Mouse (Mus musculus): ENCODE measurements around the gene Vmn1r90. TPM values are rescaled to one million over a fixed set of nuclear protein-coding genes. Genes with fewer than 3 reads are reported as not detected.
"Not testable (repeated sequence)": the region's sequence is repeated elsewhere in the genome, so short reads cannot be mapped to it uniquely, and the experiment has no call there.

Gene Vmn1r90
- polyA plus RNA-seq (2016; fragmentation: Nextera tagmentation; extraction: Ambion mirVana) = 0.09 TPM in 2 replicates

GRCm38 (mm10) chr7:14563406-14563805 is at the start of gene Vmn1r90:
Vmn1r90 (minus strand) TSS chr7:14563506.
- no peak within 1 kb of the TSS for H3K4me3 ChIP-seq
- no peaks in the 10 kb centered on the region for H3K27me3 ChIP-seq (ENCODE audit: insufficient read depth, poor library complexity, severe bottlenecking)
- no peak within 1 kb of the TSS for H3K27ac ChIP-seq
- H3K36me3 ChIP-seq = no peaks in the 10 kb centered on the region
- H3K4me1 ChIP-seq = no peaks in the 10 kb centered on the region
- WGBS = 52% methylated on average over 1 of the region's 1 CpGs
- H3K9me3 ChIP-seq = peaks cover 22% of the 10 kb centered on the region
- no peak for DNase-seq (ENCODE audit: low spot score)

DNA sequence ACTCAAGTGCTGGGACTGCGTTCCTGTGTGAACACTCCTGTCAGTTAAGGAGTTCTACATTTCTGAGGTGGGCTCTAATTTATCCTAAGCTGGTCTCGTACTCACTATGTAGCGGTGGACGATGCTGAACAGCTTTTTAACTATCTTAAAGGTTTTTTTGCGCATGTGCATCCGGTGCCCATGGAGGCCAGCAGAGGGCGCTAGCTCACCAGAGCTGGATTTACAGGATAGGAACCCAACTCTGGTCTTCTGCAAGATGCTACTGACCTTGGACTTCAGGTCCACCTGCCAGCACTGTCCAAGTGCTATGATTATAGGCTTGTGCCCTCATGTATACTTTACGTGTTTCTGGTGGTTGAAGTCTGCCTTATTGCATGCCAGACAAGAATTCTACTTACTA is 29.7 kb upstream of the Vmn1r90 start:
- not testable (repeated sequence) for H3K27ac ChIP-seq; DNase-seq (ENCODE audit: low spot score); H3K27me3 ChIP-seq (ENCODE audit: insufficient read depth, poor library complexity, severe bottlenecking); H3K4me1 ChIP-seq; H3K4me3 ChIP-seq; H3K36me3 ChIP-seq
- peaks cover 15% of the 10 kb centered on the region for H3K9me3 ChIP-seq
- WGBS = 58% methylated on average over 8 of the region's 8 CpGs

DNA sequence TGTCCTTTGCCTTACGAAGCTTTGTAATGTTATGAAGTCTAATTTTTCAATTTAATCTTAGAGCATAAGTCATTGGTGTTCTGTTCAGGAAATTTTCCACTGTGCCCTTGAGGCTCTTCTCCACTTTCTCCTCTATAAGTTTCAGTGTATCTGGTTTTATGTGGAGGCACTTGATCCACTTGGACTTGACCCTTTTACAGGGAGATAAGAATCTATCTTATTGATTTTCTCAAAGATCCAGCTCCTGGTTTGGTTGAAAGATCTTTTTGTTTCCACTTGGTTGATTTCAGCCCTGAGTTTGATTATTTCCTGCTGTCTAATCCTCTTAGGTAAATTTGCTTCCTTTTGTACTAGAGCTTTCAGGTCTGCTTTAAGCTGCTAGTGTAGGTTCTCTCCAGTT is 11.0 kb downstream of the Vmn1r90 start:
- DNase-seq (ENCODE audit: low spot score) = no peak
- 83% methylated on average over 1 of the region's 1 CpGs for WGBS
- Histone ChIP-seq H3K27me3 (ENCODE audit: insufficient read depth, poor library complexity, severe bottlenecking) (no peaks in the 10 kb centered on the region), H3K9me3 (peaks cover 23% of the 10 kb centered on the region; the same call in 1 of the 2 replicates), H3K4me3 (no peak overlapping the region), H3K4me1 (no peaks in the 10 kb centered on the region), H3K27ac (no peak overlapping the region), H3K36me3 (no peaks in the 10 kb centered on the region)

DNA sequence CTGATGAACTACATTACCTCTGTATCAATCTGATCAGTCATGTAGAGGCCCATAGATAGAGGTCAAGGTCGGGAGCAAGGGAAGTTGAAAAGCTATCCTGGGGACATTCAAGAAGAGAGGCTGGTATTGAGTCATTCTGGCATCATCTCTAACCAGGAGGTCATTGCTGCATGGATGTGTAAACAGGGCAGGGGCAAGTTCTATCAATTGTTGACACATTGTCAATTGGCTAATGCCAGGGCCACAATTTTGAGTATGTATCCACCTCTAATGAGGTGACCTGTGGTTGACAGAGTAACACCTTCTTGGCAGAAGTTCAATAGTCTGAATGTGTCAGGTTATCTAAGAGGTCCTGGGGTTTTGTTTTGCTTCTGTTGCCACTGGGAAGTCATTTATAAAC is 38.0 kb downstream of the Vmn1r90 start:
- Histone ChIP-seq H3K4me1 (no peaks in the 10 kb centered on the region), H3K27me3 (ENCODE audit: insufficient read depth, poor library complexity, severe bottlenecking) (no peaks in the 10 kb centered on the region), H3K9me3 (peaks cover 11% of the 10 kb centered on the region), H3K36me3 (no peaks in the 10 kb centered on the region), H3K4me3 (no peak overlapping the region), H3K27ac (no peak overlapping the region)
- no peak for DNase-seq (ENCODE audit: low spot score)
- 45% methylated on average over 1 of the region's 1 CpGs for WGBS

DNA sequence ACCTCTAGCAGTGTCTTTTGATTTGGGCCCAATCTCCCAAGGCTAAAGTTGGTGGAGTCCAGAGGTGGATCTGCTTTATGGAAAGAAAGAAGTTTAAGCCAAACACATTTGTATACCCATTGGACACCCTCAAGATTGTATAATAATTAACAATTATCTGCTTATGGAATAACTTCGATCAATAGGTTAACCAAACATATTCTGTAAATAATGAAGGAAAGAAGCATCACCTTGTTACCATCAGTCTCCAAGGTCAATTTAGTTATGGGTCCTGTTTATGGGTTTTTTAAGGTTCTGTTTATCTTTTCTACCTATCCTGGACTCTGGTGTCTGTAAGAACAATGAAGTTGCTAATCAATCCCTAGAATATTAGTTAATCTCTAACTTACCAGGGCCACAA is 40.7 kb downstream of the Vmn1r90 start:
- H3K9me3 ChIP-seq = peaks cover 19% of the 10 kb centered on the region
- no peaks in the 10 kb centered on the region for H3K36me3 ChIP-seq
- no peak for DNase-seq (ENCODE audit: low spot score)
- no peak overlapping the region for H3K4me3 ChIP-seq
- H3K27me3 ChIP-seq (ENCODE audit: insufficient read depth, poor library complexity, severe bottlenecking) = no peaks in the 10 kb centered on the region
- 76% methylated on average over 1 of the region's 1 CpGs for WGBS
- H3K27ac ChIP-seq = no peak overlapping the region
- H3K4me1 ChIP-seq = no peaks in the 10 kb centered on the region

GRCm38 (mm10) chr7:14518301-14518700 is 45.0 kb downstream of the Vmn1r90 start:
- Histone ChIP-seq H3K27ac (no peak overlapping the region), H3K27me3 (ENCODE audit: insufficient read depth, poor library complexity, severe bottlenecking) (no peaks in the 10 kb centered on the region), H3K9me3 (peaks cover 19% of the 10 kb centered on the region), H3K4me1 (no peaks in the 10 kb centered on the region), H3K36me3 (no peaks in the 10 kb centered on the region), H3K4me3 (no peak overlapping the region)
- DNase-seq (ENCODE audit: low spot score) = no peak
- WGBS = 66% methylated on average over 3 of the region's 3 CpGs

Other genes with a start within 250 kb of the Vmn1r90 start
- gene Obox8, start 229.9 kb downstream of the Vmn1r90 start, polyA plus RNA-seq (2016; fragmentation: Nextera tagmentation; extraction: Ambion mirVana) = not detected in 2 replicates
- gene Sult2a8, start 116.7 kb downstream of the Vmn1r90 start, polyA plus RNA-seq (2016; fragmentation: Nextera tagmentation; extraction: Ambion mirVana) = 0.24 TPM in 1 of 2 replicates, not detected in the other
- gene Sult2a7, start 69.3 kb downstream of the Vmn1r90 start, polyA plus RNA-seq (2016; fragmentation: Nextera tagmentation; extraction: Ambion mirVana) = not detected in 2 replicates
- not detected in 2 replicates for gene Obox7, start 96.0 kb upstream of the Vmn1r90 start, polyA plus RNA-seq (2016; fragmentation: Nextera tagmentation; extraction: Ambion mirVana)

All from heart, embryonic 10.5 days (tissue).